Mouse (Mus musculus) megakaryocyte progenitor cell, adult 5-6 weeks (primary cell): ENCODE results near the gene Gm1553. TPM values are rescaled to one million over a fixed set of nuclear protein-coding genes. Genes with fewer than 3 reads are reported as not detected.

Source experiments
- ATAC-seq: replicated peaks from 2 replicates; pipeline ENCODE4 v1.8.0; 2016; ENCODE audit warnings: mild to moderate bottlenecking, moderate TSS enrichment, inconsistent platforms; ENCODE audit not compliant: poor library complexity
- total RNA-seq, 2 experiments: library from RNA; stranded (forward) in 1 of 2; stranded (reverse) in 1 of 2; fragments of 157-497, 149-512 nt in 1 of 2; fragments of 200-1000 nt in 1 of 2; gene quantifications; 2 replicates each; pipeline versions ENCODE4 v1.2.3 to v1.2.4; 2015 to 2017

Gene Gm1553
- total RNA-seq (2015) (not detected in 2 replicates), total RNA-seq (2017) (not detected in 2 replicates)

- ATAC-seq, result no peak
Measured at GRCm38 (mm10) chr10:82492518-82492917, at the start of gene Gm1553. TSS of gene Gm1553 (minus strand) at chr10:82492618.

Other genes with a start within 250 kb of the Gm1553 start
- not detected in 2 replicates for gene 4932415D10Rik, start 176.0 kb downstream of the Gm1553 start, total RNA-seq (2015)
- gene 4932415D10Rik, start 176.0 kb downstream of the Gm1553 start, total RNA-seq (2017), result not detected in 2 replicates
- 3.9 and 4.0 TPM in 2 replicates for gene Gm4924, start 138.4 kb downstream of the Gm1553 start, total RNA-seq (2015)
- 2.7 and 3.5 TPM in 2 replicates for gene Gm4924, start 138.4 kb downstream of the Gm1553 start, total RNA-seq (2017)
- gene 1190007I07Rik, start 130.6 kb upstream of the Gm1553 start, total RNA-seq (2015), result 49.7 and 50.9 TPM in 2 replicates
- gene 1190007I07Rik, start 130.6 kb upstream of the Gm1553 start, total RNA-seq (2017), result 70.9 and 103 TPM in 2 replicates
- gene Tdg, start 137.2 kb upstream of the Gm1553 start, total RNA-seq (2015), result 44.7 and 49.4 TPM in 2 replicates
- gene Tdg, start 137.2 kb upstream of the Gm1553 start, total RNA-seq (2017), result 84.1 and 125 TPM in 2 replicates
- 0.15 and 0.56 TPM in 2 replicates for gene Glt8d2, start 198.0 kb upstream of the Gm1553 start, total RNA-seq (2015)
- gene Glt8d2, start 198.0 kb upstream of the Gm1553 start, total RNA-seq (2017), result 0.87 and 1.2 TPM in 2 replicates
- gene Hcfc2, start 203.5 kb upstream of the Gm1553 start, total RNA-seq (2015), result 18.2 and 19.6 TPM in 2 replicates
- 29.9 and 31.5 TPM in 2 replicates for gene Hcfc2, start 203.5 kb upstream of the Gm1553 start, total RNA-seq (2017)